Mouse (Mus musculus) kidney, adult 2 months (tissue): Measurements from ENCODE around the gene Kif26b.

Source experiments
- CTCF ChIP-seq: fragments of 200-500 bp; conservative IDR thresholded peaks from 2 replicates; pipeline ENCODE4 v1.5.1; 2011; ENCODE audit warnings: low read depth, mild to moderate bottlenecking, control low read depth, low read length, moderate library complexity, mixed read lengths; ENCODE audit not compliant: insufficient read depth, insufficient read length
- POLR2A ChIP-seq: fragments of 200-500 bp; IDR thresholded peaks from one replicate; pipeline ENCODE4 v1.6.1; 2011; ENCODE audit warnings: low read depth, low read length, control low read depth

DNA sequence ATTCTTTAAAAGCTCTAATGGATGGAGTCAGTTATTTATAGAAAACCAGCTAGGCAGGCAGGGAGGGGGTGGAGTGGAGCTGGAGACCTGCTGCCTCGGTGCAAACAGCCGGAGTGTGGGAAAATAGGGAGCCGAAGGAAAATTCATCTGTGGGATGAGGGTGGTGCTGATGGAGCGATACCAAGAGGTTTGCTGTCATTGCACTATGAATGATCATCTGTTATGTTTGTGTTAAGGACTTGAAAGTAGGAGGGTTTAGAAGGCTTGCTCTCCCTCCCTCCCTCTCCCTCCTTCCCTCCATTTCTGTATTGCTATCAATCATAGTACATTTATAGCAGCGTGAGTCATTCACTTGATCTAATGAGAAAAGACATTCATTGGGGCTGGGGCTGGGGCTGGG is 42.1 kb upstream of the Kif26b start:
- no peak for TF ChIP-seq CTCF
- TF ChIP-seq POLR2A: no peak
